Comparison of ENCODE assay signal across 10 mouse cellular contexts in genomic region chr19:21913748-21914611, GRCm38 (mm10).
DNase-seq lines count a peak whose midpoint lies in the region; ATAC-seq and TF ChIP-seq lines count a peak whose summit lies in the region.
"Had no signal": no experiment of that assay in that cellular context is flagged by ENCODE, and none has a peak within 500 bp of the region (broad histone marks: within the 10 kb centered on the region; RNA-seq: fewer than 3 reads in every experiment).

No protein-coding gene starts in this region.

- in situ Hi-C loops in ES-E14 (cut with MboI; ENCODE audit: low sequenced_read_pairs in 2 of 2, unreplicated experiment in 2 of 2): no loop called here

- no peaks in the 10 kb centered on the region for H3K27me3 ChIP-seq in heart, embryonic 14.5 days (ENCODE audit: control insufficient read depth, insufficient read depth, low read length)
- H3K27me3 ChIP-seq: midbrain, embryonic 15.5 days had no signal

- no peak overlapping the region for H3K4me2 ChIP-seq in heart, embryonic 14.5 days (ENCODE audit: low read length)
- H3K4me2 ChIP-seq: midbrain, embryonic 15.5 days had no signal

- H3K9me3 ChIP-seq in ES-E14 (ENCODE audit: control insufficient read depth, insufficient read depth, low read depth, low read length): no peaks in the 10 kb centered on the region
- H3K9me3 ChIP-seq in heart, embryonic 14.5 days (ENCODE audit: control insufficient read depth, low read length): no peaks in the 10 kb centered on the region
- H3K9me3 ChIP-seq: midbrain, embryonic 15.5 days had no signal

- ATAC-seq in heart, embryonic 14.5 days (ENCODE audit: insufficient number of reproducible peaks, insufficient read depth, low FRiP score, low read depth): peak; percentile 78
- ATAC-seq: midbrain, embryonic 15.5 days had no signal

- H3K4me1 ChIP-seq in ES-E14 (ENCODE audit: control insufficient read depth in 2 of 2, insufficient read depth in 2 of 2, low read length in 2 of 2, poor library complexity in 1 of 2): no peaks in the 10 kb centered on the region
- H3K4me1 ChIP-seq in heart, embryonic 14.5 days (ENCODE audit: control insufficient read depth in 2 of 2, insufficient read depth in 2 of 2, low read length in 2 of 2): peaks cover 2 to 3% of the 10 kb centered on the region in 2 experiments; a peak in 1 of 4 replicates
- H3K4me1 ChIP-seq: midbrain, embryonic 15.5 days had no signal

- H3K9ac ChIP-seq in ES-E14 (ENCODE audit: insufficient read depth, low read depth, low read length, poor library complexity, severe bottlenecking): no peak overlapping the region
- no peak overlapping the region for H3K9ac ChIP-seq in heart, embryonic 14.5 days (ENCODE audit: low read length)
- H3K9ac ChIP-seq: midbrain, embryonic 15.5 days had no signal

- no peaks in the 10 kb centered on the region for H3K36me3 ChIP-seq in ES-E14 (ENCODE audit: control insufficient read depth, insufficient read depth, low read length, poor library complexity, severe bottlenecking)
- H3K36me3 ChIP-seq in heart, embryonic 14.5 days (ENCODE audit: control insufficient read depth, insufficient read depth, low read length): no peaks in the 10 kb centered on the region
- H3K36me3 ChIP-seq: midbrain, embryonic 15.5 days had no signal

- H3K27ac ChIP-seq in ES-E14 (ENCODE audit: insufficient read depth, low read depth, low read length, poor library complexity, severe bottlenecking): no peak overlapping the region
- H3K27ac ChIP-seq in heart, embryonic 14.5 days (replicated peaks in 1 of 2; ENCODE audit: control insufficient read depth in 1 of 2, insufficient read depth in 1 of 2, low read depth in 2 of 2, low read length in 2 of 2): peak overlapping the region; percentile 62 to 81
- H3K27ac ChIP-seq: midbrain, embryonic 15.5 days had no signal

- H3K4me3 ChIP-seq in ES-E14 (ENCODE audit: insufficient read depth in 1 of 2, low read depth in 1 of 2, low read length in 2 of 2, poor library complexity in 1 of 2, severe bottlenecking in 1 of 2): no peak overlapping the region
- no peak overlapping the region for H3K4me3 ChIP-seq in heart, embryonic 14.5 days (ENCODE audit: control insufficient read depth in 1 of 2, insufficient read depth in 1 of 2, low read depth in 1 of 2, low read length in 2 of 2)
- H3K4me3 ChIP-seq: midbrain, embryonic 15.5 days had no signal

- WGBS in heart, embryonic 14.5 days: 48% methylated on average over 9 of the region's 9 CpGs

- DNase-seq in heart, adult 18-20 months: peak; percentile 46 to 67
- DNase-seq in heart, postnatal 4 days: no peak
- DNase-seq in ES-E14 (ENCODE audit: low read depth, low spot score): no peak
- peak; percentile 34 for DNase-seq in lung, postnatal 14 days
- DNase-seq in adipocyte (ENCODE audit: low spot score): no peak
- no peak for DNase-seq in T-cell, adult 2 months (ENCODE audit: low spot score)
- DNase-seq in urinary bladder, postnatal 10 days (ENCODE audit: low spot score): no peak
- DNase-seq: right cerebral cortex, postnatal 14 days had no signal

TF ChIP-seq in ES-E14, 5 proteins besides CTCF, POLR2A, EP300 and RAD21:
- TF ChIP-seq ZC3H11A (IDR thresholded peaks at IDR 0.05; ENCODE audit: borderline replicate concordance, low read depth, low read length) (no peak), MAFK (IDR thresholded peaks at IDR 0.05; ENCODE audit: insufficient read depth, low read depth, low read length) (0 out of 2 replicates have a peak, but pooled peaks have one; percentile 29)
TF ChIP-seq in ES-E14: peak in this region for 1.

Comparison
In these comparisons a context has a peak if more than half of its experiments do, and no peak if none do; other contexts are left out.
1. DNase-seq: peak in heart, adult 18-20 months (2 of 2) and lung, postnatal 14 days (single experiment); none in heart, postnatal 4 days (single experiment), ES-E14 (single experiment), adipocyte (single experiment), T-cell, adult 2 months (single experiment) and urinary bladder, postnatal 10 days (single experiment).